Mouse (Mus musculus): ENCODE results near the gene Naa80.
"Not testable (repeated sequence)": the region's sequence is repeated elsewhere in the genome, so short reads cannot be mapped to it uniquely, and the experiment has no call there.

Gene Naa80

DNA sequence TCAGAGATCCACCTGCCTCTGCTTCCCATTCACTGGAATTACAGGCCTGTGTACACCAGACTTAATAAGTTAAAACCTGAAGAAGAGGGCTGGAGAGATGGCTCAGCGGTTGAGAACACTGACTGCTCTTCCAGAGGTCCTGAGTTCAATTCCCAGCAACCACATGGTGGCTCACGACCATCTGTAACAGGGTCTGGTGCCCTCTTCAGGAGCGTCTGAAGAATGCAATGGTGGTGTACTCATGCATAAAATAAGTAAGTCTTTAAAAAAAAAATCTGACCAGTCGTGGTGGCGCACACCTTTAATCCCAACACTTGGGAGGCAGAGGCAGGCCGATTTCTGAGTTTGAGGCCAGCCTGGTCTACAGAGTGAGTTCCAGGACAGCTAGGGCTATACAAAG lies 4.9 kb upstream of the Naa80 start:
- not testable (repeated sequence) for DNase-seq

DNA sequence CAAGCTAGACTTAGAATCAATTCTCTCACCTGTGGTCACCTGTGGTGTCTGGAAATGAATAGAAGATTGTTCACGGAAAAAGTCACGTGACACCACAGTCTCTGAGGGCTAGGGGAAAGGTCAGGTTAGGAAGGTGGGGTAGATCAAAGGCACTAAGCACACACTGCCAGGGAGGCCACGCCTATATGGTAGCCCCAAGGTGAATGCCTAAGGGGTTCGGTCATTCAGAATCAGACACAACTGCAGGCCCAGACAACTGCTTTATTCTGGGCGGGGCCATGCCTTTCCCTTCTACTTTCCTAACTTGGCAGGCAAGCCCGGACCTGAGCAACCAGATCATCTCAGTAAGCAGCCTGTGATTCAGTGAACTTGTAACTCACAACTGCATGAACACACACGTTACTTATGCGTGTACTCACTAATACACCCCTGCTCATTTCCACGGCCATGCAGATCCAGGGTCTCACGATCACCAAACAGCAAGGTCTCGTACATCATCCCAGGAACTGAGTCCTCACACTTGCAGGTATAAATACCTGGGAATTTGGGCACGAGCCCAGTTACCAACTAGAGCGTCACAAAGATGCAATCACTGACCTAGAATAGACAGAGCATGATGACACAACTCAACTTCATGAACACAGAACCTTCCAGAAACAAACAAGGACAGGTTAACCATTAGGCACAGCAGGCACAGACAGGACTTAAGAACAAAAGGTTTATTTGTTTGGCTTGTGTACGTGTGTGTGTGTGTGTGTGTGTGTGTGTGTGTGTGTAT lies 2.9 kb upstream of the Naa80 start:
- DNase-seq: no peak

DNA sequence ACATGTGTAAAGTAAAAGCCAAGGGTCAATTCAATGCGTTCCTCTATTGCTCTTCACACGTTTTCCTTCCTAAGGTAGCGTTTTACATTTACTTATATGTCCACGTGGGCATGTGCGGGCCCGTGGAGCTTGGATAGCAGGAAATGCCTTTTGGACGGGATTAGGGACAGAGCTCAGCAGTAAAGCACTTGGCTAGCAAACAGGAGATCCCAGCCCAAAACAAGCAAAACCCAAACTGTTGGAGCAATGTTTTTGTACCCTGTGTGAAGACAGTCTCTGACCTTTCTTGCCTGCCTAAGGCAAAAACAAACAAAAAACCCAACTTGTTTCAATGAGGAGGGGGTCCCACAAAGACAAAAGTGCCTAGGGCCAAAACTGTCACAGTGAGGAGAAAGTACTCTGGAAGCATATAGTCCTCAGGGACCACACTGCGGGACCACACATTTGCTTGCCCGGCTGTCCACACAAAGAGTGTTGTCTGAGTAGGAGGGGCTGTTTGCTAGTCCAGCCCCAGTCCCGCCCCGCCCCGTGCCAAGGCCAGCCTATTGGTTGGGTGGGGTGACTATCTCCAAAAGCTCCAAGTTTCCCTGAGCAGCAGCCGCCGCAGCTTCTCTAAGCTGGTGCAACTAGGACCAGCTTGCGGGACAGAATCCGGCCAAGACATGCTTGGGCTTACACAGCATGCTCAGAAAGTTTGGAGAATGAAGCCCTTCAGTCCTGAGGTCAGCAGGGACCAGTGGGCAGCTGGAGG lies 2.2 kb upstream of the Naa80 start, which contains the start of gene Hyal1:
Hyal1 (plus strand) TSS at position 571 of the 751 bp plus-strand sequence.
- DNase-seq: no peak

DNA sequence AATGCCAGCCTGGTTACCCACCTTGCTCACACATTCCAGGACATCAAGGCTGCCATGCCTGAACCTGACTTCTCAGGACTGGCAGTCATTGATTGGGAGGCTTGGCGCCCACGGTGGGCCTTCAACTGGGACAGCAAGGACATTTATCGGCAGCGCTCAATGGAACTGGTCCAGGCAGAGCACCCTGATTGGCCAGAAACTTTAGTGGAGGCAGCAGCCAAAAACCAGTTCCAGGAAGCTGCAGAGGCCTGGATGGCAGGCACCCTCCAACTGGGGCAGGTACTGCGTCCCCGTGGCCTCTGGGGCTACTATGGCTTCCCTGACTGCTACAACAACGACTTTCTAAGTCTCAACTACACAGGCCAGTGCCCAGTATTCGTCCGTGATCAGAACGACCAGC lies 816 bp upstream of the Naa80 start:
- DNase-seq: no peak

DNA sequence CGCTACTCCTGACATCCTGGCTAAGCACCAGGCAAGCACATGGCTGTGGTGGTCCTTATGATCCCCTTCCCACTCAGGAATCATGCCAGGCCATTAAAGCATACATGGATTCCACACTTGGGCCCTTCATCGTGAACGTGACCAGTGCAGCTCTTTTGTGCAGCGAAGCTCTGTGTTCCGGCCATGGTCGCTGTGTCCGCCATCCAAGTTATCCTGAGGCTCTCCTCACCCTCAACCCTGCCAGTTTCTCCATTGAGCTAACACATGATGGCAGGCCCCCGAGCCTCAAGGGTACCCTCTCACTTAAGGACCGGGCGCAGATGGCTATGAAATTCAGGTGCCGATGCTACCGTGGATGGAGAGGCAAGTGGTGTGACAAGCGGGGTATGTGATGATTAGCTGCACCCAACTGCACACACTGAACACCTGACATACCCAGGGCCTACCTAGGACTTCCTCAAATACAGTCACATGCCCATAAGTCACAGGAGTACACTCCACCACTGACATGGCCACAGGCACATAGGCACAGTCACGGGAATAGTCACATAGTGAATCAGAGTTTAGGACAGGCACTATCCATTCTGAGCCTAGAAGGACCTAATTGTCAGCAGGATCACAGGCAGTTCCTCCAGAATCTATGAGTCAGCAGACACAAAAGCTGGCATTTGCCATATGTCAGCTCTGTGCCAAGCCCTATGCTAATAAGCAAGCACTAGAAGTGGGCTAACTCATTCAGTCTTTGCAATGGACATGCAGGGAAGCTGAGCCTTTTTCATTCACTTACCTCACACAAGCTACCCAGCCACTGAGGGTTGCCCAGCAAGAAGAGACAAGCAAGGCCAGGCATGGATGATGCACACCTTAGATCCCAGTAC lies 575 bp downstream of the Naa80 start:
- no peak for DNase-seq

DNA sequence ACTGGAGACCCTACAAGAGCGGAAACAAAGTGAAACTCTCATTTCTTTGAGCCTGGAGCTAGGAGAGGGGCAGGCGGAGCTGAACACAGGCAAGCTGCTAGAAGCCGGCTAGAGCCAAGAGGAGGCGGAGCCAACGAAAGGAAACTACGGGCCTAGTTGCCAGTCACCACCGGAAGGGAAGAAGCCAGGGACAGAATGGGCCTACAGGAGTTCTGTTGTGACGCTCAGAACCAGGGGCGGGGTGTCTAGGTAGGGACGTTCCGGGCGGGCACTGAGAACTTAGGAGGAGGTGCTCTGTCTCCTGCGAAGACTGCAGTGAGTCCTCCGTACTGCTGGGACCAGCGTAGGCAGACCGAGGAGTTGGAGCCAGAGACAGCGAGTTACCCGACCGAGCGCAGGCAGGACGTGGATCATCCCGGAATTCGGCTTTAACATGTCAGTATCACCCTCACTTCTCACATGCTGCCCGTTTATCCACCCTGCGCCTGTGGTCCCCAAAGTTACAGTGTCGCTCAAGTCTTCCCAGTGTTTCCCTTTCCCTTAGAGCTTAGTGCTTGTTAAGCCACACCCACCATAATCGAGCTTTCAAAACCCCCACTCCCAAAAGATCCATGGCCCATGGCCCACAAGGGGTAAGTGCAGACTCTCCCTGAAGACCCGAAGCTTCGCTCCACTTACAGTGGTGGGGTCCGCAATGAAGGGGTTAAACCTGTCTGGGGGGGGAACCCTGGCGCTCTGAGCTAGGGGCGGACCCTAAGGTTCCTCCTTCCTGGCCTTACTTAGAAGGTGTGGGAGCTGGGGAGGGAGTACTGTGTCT lies 2.0 kb downstream of the Naa80 start, which contains the start of gene Hyal3:
Hyal3 (plus strand) TSS at position 318 of the 817 bp plus-strand sequence.
- DNase-seq: peak; percentile 93

DNA sequence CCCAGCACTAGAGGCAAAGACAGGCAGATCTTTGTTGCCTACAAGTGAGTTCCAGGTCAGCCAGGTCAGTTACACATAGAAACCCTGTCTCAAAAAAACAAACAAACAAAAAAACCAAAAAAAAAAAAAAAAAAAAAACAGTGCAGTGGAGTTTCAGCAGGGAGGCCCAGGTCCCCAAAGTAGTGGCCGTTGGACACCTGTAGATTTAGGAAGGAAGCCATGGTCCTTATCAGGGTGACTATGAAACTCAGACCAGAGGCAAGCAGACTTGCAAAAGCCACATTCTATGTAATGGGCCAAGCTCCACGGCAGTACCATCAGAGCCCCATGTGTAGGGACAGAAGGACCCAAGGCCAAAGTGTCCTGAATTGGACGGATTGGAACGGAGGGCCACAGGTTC lies 2.9 kb downstream of the Naa80 start:
- no peak for DNase-seq

DNA sequence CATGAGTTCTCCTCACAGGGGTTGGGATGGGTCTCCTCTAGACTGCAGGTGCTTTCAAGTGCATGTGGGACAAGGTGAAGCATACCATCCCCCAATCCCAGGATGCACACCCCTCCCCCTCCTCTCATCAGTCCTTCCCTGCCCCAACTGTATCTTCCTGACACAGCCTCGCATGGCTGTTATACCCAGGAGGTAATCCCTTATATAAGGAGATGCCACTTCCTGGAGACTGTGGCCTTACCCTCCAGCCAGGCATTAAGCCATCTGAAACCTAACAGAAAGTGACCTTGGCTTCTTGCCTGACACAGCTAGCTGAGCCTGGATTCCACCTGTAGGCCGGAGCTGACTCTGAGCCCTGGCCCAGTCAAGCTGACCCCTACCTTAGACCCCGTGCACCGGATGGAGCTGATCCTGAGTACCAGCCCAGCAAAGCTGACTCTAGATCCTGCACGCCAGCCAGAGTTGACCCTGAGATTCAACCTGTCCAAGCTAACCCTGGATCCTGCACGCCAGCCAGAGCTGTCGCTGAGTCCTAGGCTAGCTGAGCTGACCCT lies 3.9 kb downstream of the Naa80 start:
- no peak for DNase-seq

DNA sequence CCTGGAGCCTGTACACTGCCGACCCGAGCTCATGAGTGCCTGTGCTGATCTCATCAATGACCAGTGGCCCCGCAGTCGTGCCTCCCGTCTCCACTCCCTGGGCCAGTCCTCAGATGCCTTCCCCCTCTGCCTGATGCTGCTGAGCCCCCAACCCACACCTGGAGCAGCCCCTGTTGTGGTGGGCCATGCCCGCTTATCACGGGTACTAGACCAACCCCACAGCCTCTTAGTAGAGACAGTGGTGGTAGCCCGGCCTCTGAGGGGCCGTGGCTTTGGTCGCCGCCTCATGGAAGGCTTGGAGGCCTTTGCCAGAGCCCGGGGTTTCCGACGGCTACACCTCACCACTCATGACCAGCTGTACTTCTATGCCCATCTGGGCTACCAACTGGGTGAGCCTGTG lies 4.5 kb downstream of the Naa80 start:
- no peak for DNase-seq

DNA sequence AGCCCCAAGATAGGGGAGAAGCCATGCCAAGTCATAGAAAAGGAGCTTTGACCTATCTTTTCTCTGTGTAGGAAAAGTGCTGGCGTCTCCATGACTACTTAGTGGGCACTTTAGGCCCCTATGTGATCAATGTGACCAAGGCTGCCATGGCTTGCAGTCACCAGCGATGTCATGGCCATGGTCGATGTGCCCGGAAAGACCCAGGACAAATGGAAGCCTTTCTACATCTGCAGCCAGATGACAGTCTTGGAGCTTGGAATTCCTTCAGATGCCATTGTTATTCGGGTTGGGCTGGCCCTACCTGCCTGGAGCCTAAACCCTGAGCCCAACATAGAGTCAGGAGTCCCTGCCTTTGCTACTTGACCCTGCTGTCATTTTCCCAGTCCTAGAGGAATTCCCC lies 7.8 kb downstream of the Naa80 start:
- no peak for DNase-seq

DNA sequence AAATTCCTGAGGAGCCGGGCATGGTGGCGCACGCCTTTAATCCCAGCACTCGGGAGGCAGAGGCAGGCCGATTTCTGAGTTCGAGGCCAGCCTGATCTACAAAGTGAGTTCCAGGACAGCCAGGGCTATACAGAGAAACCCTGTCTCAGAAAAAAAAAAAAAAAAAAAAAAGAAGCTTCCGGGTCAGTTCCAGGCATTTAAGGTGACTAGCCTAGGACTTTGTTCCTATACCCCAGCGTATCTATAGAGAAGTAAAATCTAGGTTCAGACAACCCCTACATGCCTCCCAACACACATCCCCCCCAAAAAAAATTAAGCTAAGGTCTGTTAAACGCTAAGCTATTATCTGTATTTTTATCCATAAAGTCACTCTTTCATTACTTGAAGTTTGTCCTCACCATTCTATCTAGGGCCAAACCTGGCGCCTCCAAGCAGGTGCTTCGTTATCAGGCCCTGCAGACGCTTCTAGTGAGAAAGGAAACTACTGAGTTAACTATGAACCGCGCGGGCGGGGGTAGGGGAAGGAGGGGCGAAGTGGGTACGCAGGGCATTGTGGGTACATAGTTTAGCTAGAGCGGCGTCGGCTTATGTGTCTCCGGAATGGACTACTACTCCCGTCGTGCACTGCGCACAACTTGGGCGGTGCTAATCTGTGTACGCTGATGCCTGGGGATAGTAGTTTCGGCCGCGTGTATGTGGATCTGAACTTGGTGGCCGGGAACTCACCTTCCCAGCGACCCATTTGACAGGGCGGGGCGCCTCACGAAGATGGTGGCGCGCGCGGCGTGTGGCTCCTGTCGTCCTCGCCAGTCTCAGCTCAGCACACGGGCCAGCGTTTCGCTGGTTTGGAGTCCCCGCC lies 8.5 kb downstream of the Naa80 start, which contains the start of gene Ifrd2:
Ifrd2 (plus strand) TSS at position 669 of the 859 bp plus-strand sequence.
- DNase-seq: peak; percentile 100

DNA sequence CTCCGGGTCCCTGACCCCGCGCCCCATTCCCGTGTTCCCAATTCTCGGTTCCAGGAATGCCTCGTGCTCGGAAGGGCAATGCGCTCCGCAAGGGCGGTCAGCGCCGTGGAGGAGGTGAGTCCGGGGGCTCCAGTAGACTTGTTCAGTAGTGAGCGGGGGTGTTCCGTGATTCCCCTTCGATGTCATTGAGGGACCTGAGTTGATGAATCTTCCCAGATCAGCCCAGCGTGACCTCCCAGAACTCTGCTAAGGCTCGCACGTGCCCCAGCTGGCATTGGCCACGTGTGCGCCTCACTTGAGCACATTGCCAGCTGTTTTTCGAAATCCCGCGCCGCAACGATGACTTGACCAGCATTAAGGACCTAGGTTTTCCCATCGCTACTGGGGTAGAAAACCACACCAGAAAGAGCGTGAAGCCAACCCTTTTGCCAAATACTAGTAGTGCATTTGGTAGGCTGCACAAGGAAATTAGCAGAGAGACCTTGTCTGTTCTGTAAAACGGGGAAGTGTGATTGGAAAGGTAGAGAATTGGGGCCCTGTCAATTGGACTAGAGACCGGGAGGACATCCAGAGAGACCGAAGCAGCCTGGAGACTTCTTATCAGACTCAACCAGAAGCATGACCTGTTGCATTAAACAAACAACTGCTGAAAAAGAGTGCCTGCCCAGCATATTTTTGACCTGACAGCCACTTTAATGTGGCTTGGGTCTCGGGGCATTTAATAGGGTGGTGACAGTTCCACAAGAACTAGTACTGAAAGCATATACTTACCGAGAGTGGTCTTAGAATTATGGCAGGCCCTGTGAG lies 9.3 kb downstream of the Naa80 start:
- DNase-seq: no peak

DNA sequence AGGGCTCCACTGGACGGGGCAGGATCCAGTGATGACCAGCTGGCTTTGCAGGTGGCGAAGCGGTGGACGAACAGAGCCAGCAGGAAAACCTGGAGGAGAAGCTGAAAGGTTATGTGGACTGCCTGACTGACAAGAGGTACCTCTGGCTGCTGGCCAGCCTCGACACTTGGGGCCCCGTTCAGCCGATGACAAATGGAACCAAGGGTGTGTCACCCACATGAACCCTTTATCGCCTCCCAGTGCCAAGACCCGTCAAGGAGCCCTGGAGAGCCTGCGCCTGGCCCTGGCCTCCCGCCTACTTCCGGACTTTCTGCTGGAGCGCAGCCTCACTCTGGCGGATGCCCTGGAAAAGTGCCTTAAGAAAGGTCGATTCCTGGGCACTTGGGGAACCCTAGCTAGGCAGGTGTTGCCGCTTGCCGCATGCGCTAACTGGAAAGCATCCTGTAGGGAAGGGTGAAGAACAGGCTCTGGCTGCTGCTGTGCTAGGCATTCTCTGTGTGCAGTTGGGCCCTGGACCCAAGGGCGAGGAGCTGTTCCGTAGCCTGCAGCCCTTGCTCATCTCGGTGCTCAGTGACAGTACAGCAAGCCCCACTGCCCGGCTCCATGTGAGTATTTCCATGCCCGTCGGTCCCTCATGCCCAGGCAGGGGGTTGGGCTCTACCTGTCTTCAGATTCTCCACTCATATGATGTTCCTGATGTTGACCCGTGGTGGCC lies 11.5 kb downstream of the Naa80 start:
- no peak for DNase-seq

DNA sequence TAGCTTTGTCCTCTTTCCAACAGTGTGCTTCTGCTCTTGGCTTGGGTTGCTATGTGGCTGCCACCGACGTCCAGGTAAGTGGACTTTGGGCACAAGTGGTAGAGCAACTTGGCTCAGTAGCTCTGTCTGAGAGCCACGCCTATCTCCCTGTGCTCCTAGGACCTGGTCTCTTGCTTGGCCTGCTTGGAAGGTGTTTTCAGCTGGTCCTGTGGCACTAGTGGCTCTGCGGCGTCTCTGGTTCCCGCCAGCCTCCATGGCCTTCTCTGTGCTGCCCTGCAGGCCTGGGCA lies 12.0 kb downstream of the Naa80 start:
- DNase-seq: no peak

DNA sequence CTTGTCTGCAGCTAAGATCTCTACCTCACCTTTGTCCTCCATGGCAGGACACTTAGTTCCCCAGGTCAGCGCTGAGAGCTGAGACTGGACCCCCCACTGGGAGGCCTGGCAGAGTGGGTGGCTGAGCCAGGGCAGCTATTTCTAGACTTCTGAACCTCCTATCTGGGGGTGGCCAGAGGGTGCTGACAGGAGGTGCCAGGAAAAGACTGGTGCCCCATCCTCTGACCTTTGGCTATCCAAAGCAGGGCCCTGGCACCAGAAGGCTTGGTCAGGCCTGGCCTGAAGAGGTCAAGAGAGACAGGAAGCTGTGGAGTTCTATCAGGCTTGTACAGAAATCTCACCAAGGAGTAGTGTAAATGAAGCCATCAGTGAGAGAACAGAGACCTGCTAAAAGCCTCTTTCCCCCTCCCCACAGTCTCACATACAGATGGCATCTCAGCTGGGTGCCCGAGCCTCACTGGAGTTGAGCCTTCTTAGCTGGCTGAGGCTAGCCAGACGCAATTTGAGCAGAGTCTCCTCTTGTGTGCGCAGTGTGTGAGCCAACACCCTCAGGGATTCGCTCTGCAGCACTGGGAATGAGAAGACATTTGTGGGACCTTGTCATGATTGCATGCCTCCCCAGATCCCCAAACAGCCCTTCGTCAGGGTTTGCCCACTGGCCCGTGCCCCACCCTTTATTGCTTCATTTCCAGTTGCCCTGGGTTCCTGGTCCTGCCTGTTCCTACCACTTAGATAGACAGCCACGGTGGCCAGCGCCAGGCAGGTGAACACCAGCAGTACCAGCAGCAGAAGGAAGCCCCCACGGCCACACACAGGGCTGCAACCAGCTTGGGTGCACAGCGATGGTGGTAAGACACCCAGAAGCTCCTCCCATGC lies 14.7 kb downstream of the Naa80 start:
- no peak for DNase-seq

DNA sequence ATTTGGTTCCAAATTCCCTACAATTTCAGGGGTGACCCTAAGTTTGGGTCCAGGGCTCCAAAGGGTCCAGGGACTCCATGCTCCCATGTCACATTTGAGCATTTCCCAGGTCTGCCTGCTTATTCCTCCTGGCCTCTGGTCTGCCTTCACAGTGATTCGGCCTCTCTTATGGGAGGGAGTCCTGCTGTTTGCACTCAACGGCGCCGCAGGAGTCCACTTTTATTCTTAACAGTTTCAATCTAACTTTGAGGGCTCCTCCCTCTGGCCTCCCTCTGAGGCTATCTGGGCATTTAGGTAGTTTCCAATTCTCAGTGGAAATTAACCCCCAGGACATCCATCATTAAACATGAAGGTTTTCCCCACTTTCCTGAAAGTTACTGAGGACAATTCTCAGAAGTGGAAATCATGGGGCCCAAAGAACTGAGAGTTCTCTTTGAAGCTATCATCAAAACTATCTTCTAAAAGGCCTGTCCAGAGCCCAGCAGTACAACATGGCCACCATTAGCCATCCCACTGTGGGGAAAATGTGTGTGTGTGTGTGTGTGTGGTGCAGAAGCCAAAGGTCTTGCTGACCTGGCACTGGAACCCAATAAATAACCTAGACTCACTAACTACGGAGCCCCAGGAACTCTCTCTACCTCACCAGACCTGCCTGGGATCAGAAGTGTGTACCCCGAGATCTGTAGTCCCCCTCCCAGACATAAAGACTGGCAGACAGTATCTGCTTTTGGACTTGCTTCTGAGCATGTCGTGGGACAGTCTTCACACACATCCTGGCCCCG lies 15.8 kb downstream of the Naa80 start:
- no peak for DNase-seq

All from right cerebral cortex, adult 18-20 months (tissue).